Mouse (Mus musculus): ENCODE data around the gene Ercc2.

The Ercc2 gene

DNA sequence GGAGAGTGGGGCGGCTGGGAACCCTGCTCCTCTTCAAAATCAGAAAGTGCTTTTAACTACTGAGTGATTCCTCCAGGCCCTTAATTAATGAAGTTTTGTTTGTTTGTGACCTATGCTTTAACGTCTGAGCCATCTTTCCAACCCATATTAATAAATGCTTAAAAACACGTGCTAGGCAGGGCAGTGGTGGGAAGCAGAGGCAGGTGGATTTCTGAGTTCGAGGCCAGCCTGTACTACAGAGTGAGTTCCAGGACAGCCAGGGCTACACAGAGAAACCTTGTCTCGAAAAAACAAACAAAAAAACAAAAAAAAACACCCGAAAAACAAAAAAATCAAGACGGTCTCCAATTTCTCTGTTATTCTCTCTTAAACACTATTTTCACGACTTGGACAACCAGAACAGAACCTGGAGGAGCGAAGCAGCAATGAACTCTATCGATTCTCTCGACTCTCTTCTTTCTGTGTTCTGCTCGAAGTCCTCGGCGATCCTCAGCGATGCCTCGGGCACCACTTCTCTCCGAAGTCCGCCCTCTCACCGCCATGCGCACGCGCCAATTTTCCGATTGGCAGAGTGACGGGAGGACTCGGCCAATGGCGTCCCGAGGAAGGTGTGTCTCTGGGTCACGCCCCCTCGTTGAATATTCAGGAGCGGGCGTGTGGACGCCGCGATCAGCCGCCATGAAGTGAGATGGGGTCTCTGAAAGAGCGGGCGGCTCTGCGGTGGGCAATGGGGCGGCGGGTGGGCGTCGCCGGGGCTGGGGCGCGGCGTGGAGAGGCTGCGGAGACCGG, at the start of gene Ercc2:
Gene Ercc2 (plus strand): TSS at position 634 of the 789 bp plus-strand sequence.
- peak; percentile 97 for DNase-seq (ENCODE audit: low spot score)

DNA sequence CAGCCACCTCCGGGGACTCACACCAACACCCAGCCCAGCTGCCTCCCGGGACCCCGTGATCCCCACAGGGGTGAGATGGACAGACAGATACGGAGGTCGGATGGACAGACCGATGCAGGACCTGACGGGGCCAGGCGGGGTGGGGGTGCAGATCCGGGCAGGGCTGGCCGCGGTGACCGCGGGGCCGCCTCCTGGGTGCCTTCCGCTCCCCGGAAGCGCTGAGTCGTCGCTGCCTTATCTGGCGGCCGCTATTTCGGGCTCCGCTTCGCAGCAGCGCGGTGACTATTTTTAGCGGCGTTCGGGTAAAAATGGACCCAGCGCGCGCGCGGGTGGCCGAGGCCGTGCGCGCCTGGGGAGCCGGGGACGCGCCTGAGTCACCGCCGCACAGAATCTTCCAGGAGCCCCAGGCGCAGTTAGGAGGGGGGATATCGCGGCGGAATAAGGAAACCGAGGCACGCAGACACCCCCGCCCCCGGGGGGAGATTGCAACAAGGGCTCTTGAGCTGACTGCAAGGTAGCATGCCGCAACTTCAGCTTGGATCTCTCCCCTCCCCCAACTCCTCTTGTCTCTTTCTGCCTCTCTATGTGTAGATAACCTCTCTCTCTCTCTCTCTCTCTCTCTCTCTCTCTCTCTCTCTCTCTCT, 49.0 kb upstream of the Ercc2 start:
- DNase-seq (ENCODE audit: low spot score), result peak; percentile 62

DNA sequence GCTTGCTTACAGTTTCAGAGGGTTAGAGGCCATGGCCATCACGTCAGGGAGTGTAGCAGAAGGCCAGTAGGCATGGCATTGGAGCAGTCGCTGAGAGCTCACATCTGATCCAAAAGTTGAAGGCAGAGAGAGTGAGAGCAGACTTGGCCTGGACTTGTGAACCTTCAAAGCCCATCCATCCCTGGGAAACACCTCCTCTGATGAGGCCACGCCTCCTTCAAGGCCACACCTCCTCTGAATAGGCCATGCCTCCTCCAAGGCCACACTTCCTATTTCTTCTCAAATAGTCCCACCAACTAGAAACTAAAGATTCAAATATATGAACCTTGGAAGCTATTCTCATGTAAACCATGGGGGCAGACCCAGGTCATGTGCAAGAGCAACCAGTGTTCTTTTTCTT, 46.2 kb upstream of the Ercc2 start:
- DNase-seq (ENCODE audit: low spot score), result no peak

DNA sequence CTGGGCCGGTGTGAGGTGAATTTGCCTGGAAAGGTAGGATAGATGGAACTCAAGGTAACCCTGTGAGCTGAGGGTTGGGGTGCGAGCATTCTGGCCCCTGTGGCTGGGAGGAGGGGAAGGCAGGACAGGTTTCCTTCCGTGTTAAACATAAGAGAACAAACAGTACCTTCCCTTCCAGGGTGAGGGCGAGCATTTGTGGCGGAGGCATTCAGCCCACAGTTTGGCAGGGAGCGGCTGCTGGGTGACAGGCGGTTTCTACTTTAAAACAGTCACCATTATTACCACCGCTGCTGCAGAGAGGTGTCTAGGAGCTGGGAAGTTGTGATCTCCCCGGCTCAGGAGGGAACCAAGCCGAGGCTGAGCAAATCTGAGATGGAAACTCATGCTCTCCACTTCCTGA, 44.7 kb upstream of the Ercc2 start:
- no peak for DNase-seq (ENCODE audit: low spot score)

DNA sequence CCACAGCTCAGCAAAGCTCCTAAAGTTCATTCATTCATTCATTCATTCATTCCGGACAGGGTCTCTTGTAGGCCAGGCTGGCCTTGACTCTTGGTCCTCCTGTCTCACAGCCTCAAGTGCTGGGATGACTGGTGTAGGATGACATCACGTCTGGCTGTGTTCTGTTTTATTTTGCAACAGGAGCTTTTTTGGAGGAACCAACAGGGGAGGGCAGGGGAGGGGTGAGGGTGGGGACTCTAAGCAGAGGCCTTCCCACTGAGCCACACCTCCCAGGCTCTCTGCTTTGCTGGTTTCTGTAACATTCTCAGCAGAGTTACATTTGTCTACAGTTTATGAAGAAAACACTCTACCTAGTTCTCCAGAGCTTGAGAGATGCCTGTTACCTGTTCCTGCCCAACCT, 43.8 kb upstream of the Ercc2 start:
- no peak for DNase-seq (ENCODE audit: low spot score)

DNA sequence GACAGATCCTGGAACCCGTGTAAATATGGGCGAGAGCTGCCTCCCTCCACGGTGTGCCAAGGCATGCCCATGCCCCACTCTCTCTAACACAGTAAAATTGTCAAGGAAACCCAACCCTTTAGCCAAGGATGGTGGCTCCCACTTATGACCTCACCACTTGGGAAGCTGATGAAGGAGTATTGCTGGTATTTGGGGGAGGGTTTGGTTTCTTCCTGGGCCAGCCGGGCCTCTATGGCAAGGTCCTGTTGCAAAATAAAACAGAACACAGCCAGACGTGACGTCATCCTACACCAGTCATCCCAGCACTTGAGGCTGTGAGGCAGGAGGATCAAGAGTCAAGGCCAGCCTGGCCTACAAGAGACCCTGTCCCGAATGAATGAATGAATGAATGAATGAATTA, 43.2 kb upstream of the Ercc2 start:
- no peak for DNase-seq (ENCODE audit: low spot score)

GRCm38 (mm10) chr7:19341250-19341649, 40.6 kb upstream of the Ercc2 start:
- no peak for DNase-seq (ENCODE audit: low spot score)

DNA sequence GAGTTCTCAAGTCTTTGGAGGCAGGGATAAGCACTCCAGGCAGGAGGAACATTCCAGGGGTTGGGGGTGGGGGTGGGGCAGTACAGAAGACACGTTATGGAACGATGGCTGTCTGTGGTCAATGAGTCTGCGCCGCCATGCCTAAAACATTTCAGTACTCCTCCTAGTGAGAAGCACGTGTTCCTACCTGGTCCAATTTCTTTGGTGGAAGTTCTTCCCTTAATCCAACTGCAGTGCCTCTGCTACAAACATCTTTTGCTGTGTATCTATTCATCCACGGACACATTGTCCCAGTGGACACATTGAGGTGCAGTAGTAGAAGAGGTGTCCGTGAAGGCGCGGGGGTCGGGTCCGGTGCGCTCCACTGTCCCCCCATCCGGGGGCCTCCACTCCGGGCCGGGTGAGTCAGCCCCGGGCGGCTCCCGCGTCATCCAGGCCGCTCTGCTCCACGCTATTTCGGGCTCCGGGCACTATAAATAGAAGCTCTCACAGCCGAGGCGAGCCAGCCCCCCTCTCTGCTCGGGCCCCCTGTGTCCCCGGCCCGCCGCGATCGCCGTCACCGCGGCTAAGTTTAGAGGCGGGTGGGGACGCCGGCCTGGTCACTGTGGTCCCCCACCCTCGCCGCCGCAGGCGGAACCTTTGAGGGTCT, 39.9 kb upstream of the Ercc2 start:
- no peak for DNase-seq (ENCODE audit: low spot score)

GRCm38 (mm10) chr7:19342481-19343027, 39.3 kb upstream of the Ercc2 start:
- DNase-seq (ENCODE audit: low spot score), result no peak

DNA sequence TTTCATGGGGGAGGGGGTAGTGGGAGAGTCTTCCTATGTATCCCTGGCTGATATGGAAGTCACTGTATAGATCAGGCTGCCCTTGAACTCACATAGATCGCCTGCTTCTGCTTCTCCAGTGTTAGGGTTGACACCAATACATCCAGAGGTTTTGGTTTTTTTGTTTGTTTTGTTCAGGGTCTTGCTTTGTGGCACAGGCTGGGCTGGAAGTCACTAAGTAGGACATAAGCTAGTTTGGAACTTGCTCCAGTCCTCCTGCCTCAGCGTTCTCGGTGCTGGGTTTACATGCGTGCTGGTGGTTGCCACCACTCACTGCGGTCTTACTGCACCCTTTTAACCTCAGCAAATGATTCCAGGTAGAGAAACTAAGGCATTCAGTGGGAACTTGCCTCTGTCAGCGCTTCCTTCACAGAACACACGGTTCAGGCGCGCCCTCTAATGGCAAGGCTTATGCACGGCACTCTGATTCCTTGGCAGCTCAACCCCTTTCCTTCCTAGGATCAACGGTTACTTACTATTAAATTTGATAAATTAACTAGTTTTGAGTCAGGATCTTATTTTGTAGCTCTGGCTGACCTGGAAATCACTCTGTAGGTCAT, 38.5 kb upstream of the Ercc2 start:
- no peak for DNase-seq (ENCODE audit: low spot score)

- DNase-seq (ENCODE audit: low spot score), result no peak
Measured at GRCm38 (mm10) chr7:19344237-19344847, 37.5 kb upstream of the Ercc2 start, which contains the start of gene Ercc1. Gene Ercc1 (plus strand): TSS chr7:19344778.

GRCm38 (mm10) chr7:19344938-19345471, 36.8 kb upstream of the Ercc2 start:
- DNase-seq (ENCODE audit: low spot score), result peak; percentile 93

GRCm38 (mm10) chr7:19349188-19349915, 32.5 kb upstream of the Ercc2 start:
- DNase-seq (ENCODE audit: low spot score), result no peak

GRCm38 (mm10) chr7:19350221-19350620, 31.6 kb upstream of the Ercc2 start:
- DNase-seq (ENCODE audit: low spot score), result no peak

- no peak for DNase-seq (ENCODE audit: low spot score)
Measured at GRCm38 (mm10) chr7:19354991-19355390, 26.8 kb upstream of the Ercc2 start.

DNA sequence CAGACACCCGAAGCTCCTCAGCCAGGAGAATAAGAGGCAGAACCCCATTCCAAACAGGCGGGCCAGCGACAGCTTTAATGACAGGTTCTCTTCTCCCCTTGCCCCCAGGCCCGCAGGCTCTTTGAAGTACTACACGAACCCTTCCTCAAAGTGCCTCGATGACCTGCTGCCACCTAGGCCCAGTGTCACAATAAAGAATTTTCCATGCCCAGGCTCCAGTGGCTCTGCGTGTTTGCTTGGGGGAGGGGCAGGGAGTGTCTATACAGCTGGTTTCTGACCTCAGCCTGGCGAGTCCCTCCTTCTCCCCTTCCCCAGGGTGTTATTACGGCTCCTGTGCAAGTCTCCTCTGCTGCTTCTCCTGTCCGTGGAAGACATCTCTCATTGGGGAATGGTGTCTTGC, 25.5 kb upstream of the Ercc2 start:
- no peak for DNase-seq (ENCODE audit: low spot score)

GRCm38 (mm10) chr7:19357381-19358375, 24.1 kb upstream of the Ercc2 start:
- DNase-seq (ENCODE audit: low spot score), result no peak

DNA sequence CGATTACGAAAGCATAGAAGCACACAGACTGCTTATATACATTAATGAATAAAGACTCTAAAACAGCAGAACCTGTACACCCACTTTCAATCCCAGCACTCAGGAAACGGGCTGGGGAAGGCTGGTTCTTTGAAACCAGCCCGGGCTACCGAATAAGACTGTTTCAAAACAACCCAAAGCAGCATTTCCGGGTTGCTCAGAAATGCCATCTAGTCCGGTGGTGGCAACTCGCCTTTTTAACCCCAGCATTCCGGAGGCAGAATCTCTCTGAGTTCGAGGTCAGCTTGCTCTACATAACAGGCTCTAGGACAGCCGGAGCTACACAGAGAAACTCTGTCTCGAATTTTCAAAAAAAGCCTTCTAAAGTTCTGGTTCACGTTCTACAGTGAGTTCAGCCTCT, 23.2 kb upstream of the Ercc2 start:
- no peak for DNase-seq (ENCODE audit: low spot score)

GRCm38 (mm10) chr7:19359299-19359891, 22.4 kb upstream of the Ercc2 start, which contains the start of the genes Cd3eap and Ppp1r13l:
Gene Cd3eap (minus strand): TSS chr7:19359483.
Gene Ppp1r13l (plus strand): TSS chr7:19359749.
- peak; percentile 71 for DNase-seq (ENCODE audit: low spot score)
